Mouse (Mus musculus): ENCODE measurements around the gene Dexi. TPM values are rescaled to one million over a fixed set of nuclear protein-coding genes. Genes with fewer than 3 reads are reported as not detected.

Dexi gene
- polyA plus RNA-seq, 1 experiment from 2014 or later: 16.2 TPM

DNA sequence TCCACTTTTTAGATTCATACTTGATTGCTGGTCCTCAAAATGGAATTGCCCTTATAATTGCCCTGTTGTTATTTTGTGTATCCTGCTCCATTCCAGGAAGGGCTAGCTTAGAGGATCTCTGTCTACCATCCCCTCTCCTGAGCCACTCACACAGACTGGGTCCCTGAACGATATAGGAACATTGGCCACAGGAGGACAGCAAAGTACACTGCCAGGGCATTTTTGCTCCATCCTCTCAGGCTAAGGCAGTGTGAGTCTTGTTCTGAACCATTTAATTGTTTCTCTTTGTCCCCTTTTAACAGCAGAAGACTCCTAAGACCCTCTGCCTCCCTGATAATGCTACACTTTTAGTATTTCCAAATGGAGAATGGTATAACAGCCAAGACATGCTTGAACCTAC is 27.9 kb upstream of the Dexi start:
- H3K36me3 ChIP-seq (ENCODE audit: control insufficient read depth, insufficient read depth, low read length): peaks cover 4% of the 10 kb centered on the region
- no peak for ATAC-seq (ENCODE audit: low read depth)
- no peak overlapping the region for H3K4me2 ChIP-seq (ENCODE audit: low read depth, low read length)
- H3K4me1 ChIP-seq (replicated peaks; ENCODE audit: control insufficient read depth, insufficient read depth, low read length): no peaks in the 10 kb centered on the region
- no peak overlapping the region for H3K9ac ChIP-seq (ENCODE audit: low read length)
- WGBS: 60% methylated on average over 1 of the region's 1 CpGs
- H3K9me3 ChIP-seq (ENCODE audit: control insufficient read depth, low read length): no peaks in the 10 kb centered on the region
- no peaks in the 10 kb centered on the region for H3K27me3 ChIP-seq (ENCODE audit: control insufficient read depth, insufficient read depth, low read depth, low read length)
- H3K27ac ChIP-seq (ENCODE audit: low read length): no peak overlapping the region
- no peak overlapping the region for H3K4me3 ChIP-seq (ENCODE audit: low read length)

- Histone ChIP-seq H3K9me3 (ENCODE audit: control insufficient read depth, low read length) (no peaks in the 10 kb centered on the region), H3K27me3 (ENCODE audit: control insufficient read depth, insufficient read depth, low read depth, low read length) (no peaks in the 10 kb centered on the region), H3K4me3 (ENCODE audit: low read length) (no peak overlapping the region), H3K27ac (ENCODE audit: low read length) (no peak overlapping the region), H3K4me2 (ENCODE audit: low read depth, low read length) (no peak overlapping the region), H3K36me3 (ENCODE audit: control insufficient read depth, insufficient read depth, low read length) (peaks cover 4% of the 10 kb centered on the region), H3K9ac (ENCODE audit: low read length) (no peak overlapping the region), H3K4me1 (replicated peaks; ENCODE audit: control insufficient read depth, insufficient read depth, low read length) (no peaks in the 10 kb centered on the region)
- ATAC-seq (ENCODE audit: low read depth): no peak
- 85% methylated on average over 5 of the region's 5 CpGs for WGBS
Observed at GRCm38 (mm10) chr16:10569809-10570395, 27.0 kb upstream of the Dexi start.

GRCm38 (mm10) chr16:10567153-10567552 is 24.3 kb upstream of the Dexi start:
- ATAC-seq (ENCODE audit: low read depth): no peak
- Histone ChIP-seq H3K27me3 (ENCODE audit: control insufficient read depth, insufficient read depth, low read depth, low read length) (no peaks in the 10 kb centered on the region), H3K9ac (ENCODE audit: low read length) (no peak overlapping the region), H3K4me1 (replicated peaks; ENCODE audit: control insufficient read depth, insufficient read depth, low read length) (no peaks in the 10 kb centered on the region), H3K4me3 (ENCODE audit: low read length) (no peak overlapping the region), H3K4me2 (ENCODE audit: low read depth, low read length) (no peak overlapping the region), H3K9me3 (ENCODE audit: control insufficient read depth, low read length) (no peaks in the 10 kb centered on the region), H3K36me3 (ENCODE audit: control insufficient read depth, insufficient read depth, low read length) (no peaks in the 10 kb centered on the region), H3K27ac (ENCODE audit: low read length) (no peak overlapping the region)
- WGBS: 87% methylated on average over 4 of the region's 4 CpGs

- Histone ChIP-seq H3K27ac (ENCODE audit: low read length) (no peak overlapping the region), H3K4me3 (ENCODE audit: low read length) (no peak overlapping the region), H3K4me2 (ENCODE audit: low read depth, low read length) (no peak overlapping the region), H3K27me3 (ENCODE audit: control insufficient read depth, insufficient read depth, low read depth, low read length) (no peaks in the 10 kb centered on the region), H3K36me3 (ENCODE audit: control insufficient read depth, insufficient read depth, low read length) (peaks cover 5% of the 10 kb centered on the region; the same call in 1 of the 2 replicates), H3K9me3 (ENCODE audit: control insufficient read depth, low read length) (no peaks in the 10 kb centered on the region), H3K4me1 (replicated peaks; ENCODE audit: control insufficient read depth, insufficient read depth, low read length) (no peaks in the 10 kb centered on the region), H3K9ac (ENCODE audit: low read length) (no peak overlapping the region)
- ATAC-seq (ENCODE audit: low read depth): peak; percentile 74; the same call in 1 of the 2 replicates
- WGBS: 32% methylated on average over 4 of the region's 4 CpGs
Observed at GRCm38 (mm10) chr16:10565278-10565885, 22.5 kb upstream of the Dexi start.

GRCm38 (mm10) chr16:10559991-10560390 is 17.1 kb upstream of the Dexi start:
- ATAC-seq (ENCODE audit: low read depth): no peak

DNA sequence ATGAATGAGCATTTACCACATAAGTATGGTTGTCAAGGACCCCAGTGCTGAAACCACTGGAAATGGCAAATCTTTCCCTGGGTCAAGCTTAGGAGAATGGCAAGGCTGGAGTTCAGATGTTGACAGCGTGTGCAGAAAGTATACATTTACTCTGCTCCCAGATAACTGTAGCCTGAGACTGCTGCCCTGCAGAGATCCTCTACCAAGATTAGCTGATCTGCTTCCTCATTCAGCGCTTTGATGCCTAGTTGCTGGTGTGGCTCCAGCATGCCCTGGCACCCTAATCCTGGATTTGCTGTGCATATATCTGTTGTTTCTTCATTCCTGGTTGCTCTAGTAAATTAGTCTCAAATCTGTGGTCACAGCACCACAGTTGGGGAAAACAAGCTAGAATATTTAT is 11.0 kb upstream of the Dexi start:
- Histone ChIP-seq H3K4me3 (ENCODE audit: low read length) (no peak overlapping the region), H3K27me3 (ENCODE audit: control insufficient read depth, insufficient read depth, low read depth, low read length) (no peaks in the 10 kb centered on the region), H3K9me3 (ENCODE audit: control insufficient read depth, low read length) (no peaks in the 10 kb centered on the region), H3K4me2 (ENCODE audit: low read depth, low read length) (no peak overlapping the region), H3K9ac (ENCODE audit: low read length) (no peak overlapping the region), H3K27ac (ENCODE audit: low read length) (no peak overlapping the region), H3K4me1 (replicated peaks; ENCODE audit: control insufficient read depth, insufficient read depth, low read length) (no peaks in the 10 kb centered on the region), H3K36me3 (ENCODE audit: control insufficient read depth, insufficient read depth, low read length) (no peaks in the 10 kb centered on the region)
- no peak for ATAC-seq (ENCODE audit: low read depth)
- 81% methylated on average over 2 of the region's 2 CpGs for WGBS

More at GRCm38 (mm10) chr16:10559991-10560390, 17.1 kb upstream of the Dexi start:
- Histone ChIP-seq H3K36me3 (ENCODE audit: control insufficient read depth, insufficient read depth, low read length) (peaks cover 5% of the 10 kb centered on the region; the same call in 1 of the 2 replicates), H3K9me3 (ENCODE audit: control insufficient read depth, low read length) (no peaks in the 10 kb centered on the region), H3K4me1 (replicated peaks; ENCODE audit: control insufficient read depth, insufficient read depth, low read length) (no peaks in the 10 kb centered on the region), H3K4me2 (ENCODE audit: low read depth, low read length) (no peak overlapping the region), H3K27ac (ENCODE audit: low read length) (no peak overlapping the region), H3K27me3 (ENCODE audit: control insufficient read depth, insufficient read depth, low read depth, low read length) (no peaks in the 10 kb centered on the region), H3K9ac (ENCODE audit: low read length) (no peak overlapping the region), H3K4me3 (ENCODE audit: low read length) (no peak overlapping the region)
- 79% methylated on average over 8 of the region's 8 CpGs for WGBS

- peaks cover 3% of the 10 kb centered on the region for H3K4me1 ChIP-seq (replicated peaks; ENCODE audit: control insufficient read depth, insufficient read depth, low read length)
- no peaks in the 10 kb centered on the region for H3K9me3 ChIP-seq (ENCODE audit: control insufficient read depth, low read length)
- no peak overlapping the region for H3K9ac ChIP-seq (ENCODE audit: low read length)
- H3K27ac ChIP-seq (ENCODE audit: low read length): no peak overlapping the region
- H3K36me3 ChIP-seq (ENCODE audit: control insufficient read depth, insufficient read depth, low read length): no peaks in the 10 kb centered on the region
- no peak overlapping the region for H3K4me2 ChIP-seq (ENCODE audit: low read depth, low read length)
- WGBS: 75% methylated on average over 4 of the region's 4 CpGs
- H3K4me3 ChIP-seq (ENCODE audit: low read length): no peak overlapping the region
- H3K27me3 ChIP-seq (ENCODE audit: control insufficient read depth, insufficient read depth, low read depth, low read length): no peaks in the 10 kb centered on the region
- ATAC-seq (ENCODE audit: low read depth): no peak
Observed at GRCm38 (mm10) chr16:10551592-10551991, 8.7 kb upstream of the Dexi start.

- no peak for ATAC-seq (ENCODE audit: low read depth)
- H3K4me3 ChIP-seq (ENCODE audit: low read length): no peak overlapping the region
- H3K9me3 ChIP-seq (ENCODE audit: control insufficient read depth, low read length): no peaks in the 10 kb centered on the region
- H3K27me3 ChIP-seq (ENCODE audit: control insufficient read depth, insufficient read depth, low read depth, low read length): no peaks in the 10 kb centered on the region
- H3K4me2 ChIP-seq (ENCODE audit: low read depth, low read length): no peak overlapping the region
- 68% methylated on average over 2 of the region's 2 CpGs for WGBS
- H3K4me1 ChIP-seq (replicated peaks; ENCODE audit: control insufficient read depth, insufficient read depth, low read length): peaks cover 12% of the 10 kb centered on the region
- H3K36me3 ChIP-seq (ENCODE audit: control insufficient read depth, insufficient read depth, low read length): no peaks in the 10 kb centered on the region
- H3K27ac ChIP-seq (ENCODE audit: low read length): no peak overlapping the region
- no peak overlapping the region for H3K9ac ChIP-seq (ENCODE audit: low read length)
Observed at GRCm38 (mm10) chr16:10549600-10549999, 6.7 kb upstream of the Dexi start.

- H3K4me2 ChIP-seq (ENCODE audit: low read depth, low read length): no peak overlapping the region
- peaks cover 12% of the 10 kb centered on the region for H3K4me1 ChIP-seq (replicated peaks; ENCODE audit: control insufficient read depth, insufficient read depth, low read length)
- no peak overlapping the region for H3K9ac ChIP-seq (ENCODE audit: low read length)
- no peaks in the 10 kb centered on the region for H3K36me3 ChIP-seq (ENCODE audit: control insufficient read depth, insufficient read depth, low read length)
- no peaks in the 10 kb centered on the region for H3K27me3 ChIP-seq (ENCODE audit: control insufficient read depth, insufficient read depth, low read depth, low read length)
- no peaks in the 10 kb centered on the region for H3K9me3 ChIP-seq (ENCODE audit: control insufficient read depth, low read length)
- 63% methylated on average over 3 of the region's 3 CpGs for WGBS
- no peak overlapping the region for H3K4me3 ChIP-seq (ENCODE audit: low read length)
- no peak overlapping the region for H3K27ac ChIP-seq (ENCODE audit: low read length)
- ATAC-seq (ENCODE audit: low read depth): no peak
Observed at GRCm38 (mm10) chr16:10548938-10549337, 6.1 kb upstream of the Dexi start.

Measured in lung, embryonic 16.5 days (tissue).